Mouse (Mus musculus): Measurements from ENCODE around the gene Tmpo. TPM values are rescaled to one million over a fixed set of nuclear protein-coding genes. Genes with fewer than 3 reads are reported as not detected.

The Tmpo gene
- polyA plus RNA-seq, 1 experiment from 2014 or later: 82.8 TPM

Other genes with a start within 250 kb of the Tmpo start
- gene Apaf1, start 98.5 kb downstream of the Tmpo start, polyA plus RNA-seq (2015; fragmentation: Nextera tagmentation; extraction: Ambion mirVana): 18.9 and 21.2 TPM in 2 replicates
- 17.7 and 18.6 TPM in 2 replicates for gene Ikbip, start 98.4 kb downstream of the Tmpo start, polyA plus RNA-seq (2015; fragmentation: Nextera tagmentation; extraction: Ambion mirVana)
- gene Slc25a3, start 57.3 kb downstream of the Tmpo start, polyA plus RNA-seq (2015; fragmentation: Nextera tagmentation; extraction: Ambion mirVana): 523 and 571 TPM in 2 replicates